Comparison of ENCODE assay signal across 8 mouse cellular contexts in the genomic region with DNA sequence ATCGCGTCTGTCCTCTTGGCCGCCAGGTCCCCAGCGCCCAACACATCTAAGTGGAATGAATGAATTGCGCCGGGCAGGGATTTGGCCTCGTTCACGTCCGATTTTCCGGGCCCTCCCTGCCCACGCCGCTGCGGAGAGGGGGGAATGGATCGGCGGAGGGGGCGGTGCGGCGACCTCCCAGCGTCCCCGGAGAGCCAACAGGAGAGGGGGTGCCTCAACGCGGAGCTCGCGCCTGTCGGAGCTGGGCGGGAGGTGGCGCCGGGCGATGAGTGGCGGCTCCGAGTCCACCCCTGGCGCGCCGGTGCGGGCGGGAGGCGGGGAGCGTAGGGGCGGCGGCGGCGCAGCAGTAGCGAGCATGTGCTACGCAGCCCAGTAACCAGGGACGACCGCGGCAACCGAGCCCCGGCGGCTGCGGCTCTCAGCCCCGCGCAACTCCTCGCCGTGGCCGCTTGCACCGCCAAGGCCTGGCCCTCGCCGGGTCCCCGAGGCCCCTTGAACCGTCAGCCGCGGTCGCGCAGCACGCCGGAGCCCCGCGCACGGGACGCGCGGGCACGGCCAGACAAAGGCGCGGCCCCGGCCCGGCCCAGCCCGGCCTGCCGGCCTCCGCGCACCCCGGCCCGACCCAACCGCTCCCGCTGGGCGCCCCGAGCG. TPM values are rescaled to one million over a fixed set of nuclear protein-coding genes. Genes with fewer than 3 reads are reported as not detected.
DNase-seq lines count a peak whose midpoint lies in the region; ATAC-seq and TF ChIP-seq lines count a peak whose summit lies in the region.

Gene Ncs1, plus strand, starts transcription at position 333 of the 651 bp plus-strand sequence.

- H3K4me1 ChIP-seq in forebrain, embryonic 13.5 days: peaks cover 58% of the 10 kb centered on the region
- H3K4me1 ChIP-seq in heart, embryonic 16.5 days (ENCODE audit: control insufficient read depth, insufficient read depth, low read length): peaks cover 40% of the 10 kb centered on the region
- peaks cover 19% of the 10 kb centered on the region for H3K4me1 ChIP-seq in liver, embryonic 12.5 days

- TF ChIP-seq CTCF in brain, embryonic 14.5 days (IDR thresholded peaks at IDR 0.05; ENCODE audit: borderline replicate concordance, extremely low read depth, insufficient read depth, insufficient read length): no peak

- WGBS in forebrain, embryonic 13.5 days: under 1% methylated on average over 79 of the region's 89 CpGs
- WGBS in heart, embryonic 16.5 days: 0% methylated on average over 88 of the region's 89 CpGs
- 1% methylated on average over 77 of the region's 89 CpGs for WGBS in liver, embryonic 12.5 days (ENCODE audit: insufficient replicate concordance)

- peak within 1 kb of the TSS; percentile 88 for H3K4me2 ChIP-seq in forebrain, embryonic 13.5 days
- peak within 1 kb of the TSS; percentile 92 for H3K4me2 ChIP-seq in heart, embryonic 16.5 days (ENCODE audit: low read depth, low read length)
- H3K4me2 ChIP-seq in liver, embryonic 12.5 days: peak within 1 kb of the TSS; percentile 73

- ATAC-seq in forebrain, embryonic 13.5 days: peak; percentile 91
- ATAC-seq in heart, embryonic 16.5 days (replicated peaks; ENCODE audit: extremely low read depth, insufficient read depth, low FRiP score): peak; percentile 85
- ATAC-seq in liver, embryonic 12.5 days: peak; percentile 52

- DNase-seq in CD4-positive, CD25-positive, alpha-beta regulatory T cell, adult 2 months (ENCODE audit: low read depth, low spot score): peak; percentile 74
- DNase-seq in brain, embryonic 14.5 days (ENCODE audit: low read depth): peak; percentile 92
- DNase-seq in kidney, postnatal 10 days: peak; percentile 86
- DNase-seq in naive thymus-derived CD4-positive, alpha-beta T cell, adult 2 months (ENCODE audit: low read depth): peak; percentile 59
- peak; percentile 55 for DNase-seq in thymus, postnatal 14 days

- H3K27ac ChIP-seq in forebrain, embryonic 13.5 days: peak within 1 kb of the TSS; percentile 82
- peak within 1 kb of the TSS; percentile 82 for H3K27ac ChIP-seq in heart, embryonic 16.5 days (ENCODE audit: low read length)
- no peak within 1 kb of the TSS for H3K27ac ChIP-seq in liver, embryonic 12.5 days

- TF ChIP-seq POLR2A in brain, embryonic 14.5 days (IDR thresholded peaks at IDR 0.05; ENCODE audit: borderline replicate concordance, extremely low read depth, insufficient read depth, insufficient read length, poor library complexity, severe bottlenecking): peak; percentile 76

- H3K36me3 ChIP-seq in forebrain, embryonic 13.5 days (ENCODE audit: poor library complexity, severe bottlenecking): peaks cover 14% of the 10 kb centered on the region; the same call in 1 of the 2 replicates
- no peaks in the 10 kb centered on the region for H3K36me3 ChIP-seq in heart, embryonic 16.5 days (ENCODE audit: control insufficient read depth, insufficient read depth)
- no peaks in the 10 kb centered on the region for H3K36me3 ChIP-seq in liver, embryonic 12.5 days

- peaks cover 11% of the 10 kb centered on the region; the same call in 1 of the 2 replicates for H3K27me3 ChIP-seq in forebrain, embryonic 13.5 days
- H3K27me3 ChIP-seq in heart, embryonic 16.5 days (ENCODE audit: control insufficient read depth, insufficient read depth, low read length): peaks cover 2% of the 10 kb centered on the region; the same call in 1 of the 2 replicates
- peaks cover 90% of the 10 kb centered on the region for H3K27me3 ChIP-seq in liver, embryonic 12.5 days (replicated peaks)

- no peaks in the 10 kb centered on the region for H3K9me3 ChIP-seq in forebrain, embryonic 13.5 days (replicated peaks)
- H3K9me3 ChIP-seq in heart, embryonic 16.5 days (replicated peaks; ENCODE audit: control insufficient read depth, low read length): no peaks in the 10 kb centered on the region
- H3K9me3 ChIP-seq in liver, embryonic 12.5 days (replicated peaks): no peaks in the 10 kb centered on the region

- peak within 1 kb of the TSS; percentile 91 for H3K4me3 ChIP-seq in forebrain, embryonic 13.5 days
- peak within 1 kb of the TSS; percentile 88 for H3K4me3 ChIP-seq in heart, embryonic 16.5 days (ENCODE audit: low read length)
- peak within 1 kb of the TSS; percentile 58 for H3K4me3 ChIP-seq in liver, embryonic 12.5 days

- peak within 1 kb of the TSS; percentile 94 for H3K9ac ChIP-seq in forebrain, embryonic 13.5 days
- peak within 1 kb of the TSS; percentile 88 for H3K9ac ChIP-seq in heart, embryonic 16.5 days (ENCODE audit: low read length)
- H3K9ac ChIP-seq in liver, embryonic 12.5 days: peak within 1 kb of the TSS; percentile 53

RNA-seq across cellular contexts. Expression of gene Ncs1, which starts in this region (rescaled TPM):
- 56.1 and 93.6 TPM in 2 replicates for polyA plus RNA-seq in brain, embryonic 14.5 days (2012; rRNA removed)
- polyA plus RNA-seq in forebrain, embryonic 13.5 days (2015; fragmentation: Nextera tagmentation; extraction: Ambion mirVana): 72.7 and 77.6 TPM in 2 replicates
- 29.4 and 32.1 TPM in 2 replicates for polyA plus RNA-seq in heart, embryonic 16.5 days (2015; fragmentation: Nextera tagmentation; extraction: Ambion mirVana)
- polyA plus RNA-seq in liver, embryonic 12.5 days (2016; fragmentation: Nextera tagmentation; extraction: Ambion mirVana): 4.3 and 4.5 TPM in 2 replicates
